In the genomic region with DNA sequence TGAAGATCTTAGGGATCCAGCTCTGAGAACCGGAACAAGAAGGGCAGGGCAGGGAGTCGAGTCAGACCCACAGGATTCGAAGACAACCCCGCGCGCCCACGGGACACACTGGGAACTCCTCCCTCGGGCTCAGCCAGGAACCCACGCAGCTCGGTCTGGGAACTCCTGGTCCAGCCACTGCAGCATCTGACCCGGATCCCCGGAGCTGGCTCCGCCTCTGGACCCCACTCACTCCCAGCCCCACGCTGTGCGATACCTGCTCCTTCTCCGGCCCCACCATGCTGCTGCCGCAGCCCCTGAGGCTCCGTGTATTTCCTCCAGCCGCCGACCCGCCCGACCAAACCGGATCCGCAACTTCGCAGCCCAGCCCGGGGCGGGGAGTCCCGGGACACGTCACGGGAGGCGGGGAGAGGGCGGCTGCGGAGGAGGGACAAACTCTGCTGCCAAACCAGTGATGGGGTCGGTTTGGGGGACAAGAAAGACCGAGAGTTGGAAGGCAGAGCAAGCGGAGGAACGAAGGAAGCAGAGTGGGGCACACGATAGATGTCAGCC, we compare ENCODE assay signal across 8 mouse cellular contexts. TPM values are rescaled to one million over a fixed set of nuclear protein-coding genes. Genes with fewer than 3 reads are reported as not detected.
DNase-seq lines count a peak whose midpoint lies in the region; ATAC-seq and TF ChIP-seq lines count a peak whose summit lies in the region.

A gene (minus strand): TSS at position 350 of the 552 bp plus-strand sequence.

- H3K27ac ChIP-seq in MEL (ENCODE audit: control insufficient read depth, low read depth, low read length): no peak within 1 kb of the TSS

- DNase-seq in MEL (ENCODE audit: low read depth, low spot score): peak; percentile 77
- DNase-seq in cerebellum, adult 8-10 months: peak; percentile 65
- DNase-seq in frontal cortex, adult 2 months (ENCODE audit: extremely low spot score in 1 of 2, low spot score in 1 of 2): peak in 1 of 2 experiments; percentile 73
- DNase-seq in layer of hippocampus, postnatal 10 days (ENCODE audit: low spot score in 2 of 2): peak; percentile 79 to 81
- DNase-seq in lung, postnatal 14 days: peak; percentile 93
- DNase-seq in ovary, postnatal 36 days (ENCODE audit: low spot score): peak; percentile 87
- peak; percentile 93 for DNase-seq in thymus, postnatal 4 days

- H3K9ac ChIP-seq in MEL (ENCODE audit: control insufficient read depth, low read depth, low read length, poor library complexity, severe bottlenecking): peak within 1 kb of the TSS; percentile 74

- TF ChIP-seq POLR2A in MEL (IDR thresholded peaks at IDR 0.05; ENCODE audit: control insufficient read depth in 1 of 2, insufficient read depth in 1 of 2, low read depth in 1 of 2, low read length in 2 of 2, poor library complexity in 1 of 2): peak in 1 of 2 experiments; percentile 56; a peak in 1 of 4 replicates

- H3K9me3 ChIP-seq in MEL (replicated peaks; ENCODE audit: insufficient read depth, low read length): no peaks in the 10 kb centered on the region

- H3K36me3 ChIP-seq in MEL (ENCODE audit: control insufficient read depth in 1 of 2, insufficient read depth in 2 of 2, low read length in 2 of 2): no peaks in the 10 kb centered on the region

- no peaks in the 10 kb centered on the region for H3K27me3 ChIP-seq in MEL (ENCODE audit: control insufficient read depth in 1 of 2, insufficient read depth in 2 of 2, low read length in 2 of 2)

- no peak for TF ChIP-seq RAD21 in MEL (IDR thresholded peaks at IDR 0.05; ENCODE audit: low read depth, low read length)

- no peak for TF ChIP-seq EP300 in MEL (IDR thresholded peaks at IDR 0.05; ENCODE audit: low read depth in 1 of 2, low read length in 2 of 2)

- no peak for TF ChIP-seq CTCF in MEL (IDR thresholded peaks at IDR 0.05 in 2 of 3, conservative IDR thresholded peaks at IDR 0.05 in 1 of 3; ENCODE audit: control insufficient read depth in 1 of 3, insufficient read depth in 1 of 3, low read depth in 2 of 3, low read length in 3 of 3, poor library complexity in 1 of 3, severe bottlenecking in 1 of 3)

- peaks cover 2 to 7% of the 10 kb centered on the region in 2 experiments; a peak in 2 of 4 replicates for H3K4me1 ChIP-seq in MEL (ENCODE audit: control insufficient read depth in 1 of 2, insufficient read depth in 2 of 2, low read length in 2 of 2)

- peak within 1 kb of the TSS; percentile 80 for H3K4me3 ChIP-seq in MEL (ENCODE audit: control insufficient read depth in 1 of 2, insufficient read depth in 1 of 2, low read depth in 2 of 2, low read length in 2 of 2)

- peak; percentile 78 to 81 for ATAC-seq in hematopoietic stem cell, adult 5-6 weeks (replicated peaks in 1 of 2; ENCODE audit: insufficient read depth in 1 of 2, low FRiP score in 2 of 2, low TSS enrichment in 1 of 2, low read depth in 1 of 2, poor library complexity in 2 of 2, severe bottlenecking in 2 of 2)

- H3K79me2 ChIP-seq in MEL (ENCODE audit: control insufficient read depth, insufficient read depth, low read length, poor library complexity): peaks cover 1% of the 10 kb centered on the region; the same call in 1 of the 2 replicates

TF ChIP-seq in MEL, 35 proteins besides CTCF, POLR2A, EP300 and RAD21:
- TF ChIP-seq MXI1 (IDR thresholded peaks at IDR 0.05; ENCODE audit: low read depth, low read length) (peak; percentile 38; the same call in 1 of the 2 replicates), MAX (IDR thresholded peaks at IDR 0.05; ENCODE audit: low read length) (0 out of 2 replicates have a peak, but pooled peaks have one; percentile 21), MAZ (IDR thresholded peaks at IDR 0.05; ENCODE audit: low read depth, low read length) (0 out of 2 replicates have a peak, but pooled peaks have one; percentile 41), HCFC1 (IDR thresholded peaks at IDR 0.05; ENCODE audit: low read depth, low read length) (0 out of 2 replicates have a peak, but pooled peaks have one; percentile 3), MEF2A (IDR thresholded peaks at IDR 0.05; ENCODE audit: extremely low read depth, insufficient replicate concordance, low read depth, low read length, poor library complexity, severe bottlenecking) (no peak), NELFE (IDR thresholded peaks at IDR 0.05; ENCODE audit: low read depth, low read length) (peak; percentile 42), ZMIZ1 (IDR thresholded peaks at IDR 0.05; ENCODE audit: low read depth, low read length) (no peak), POLR2AphosphoS2 (IDR thresholded peaks at IDR 0.05; ENCODE audit: low read length) (no peak), ZC3H11A (IDR thresholded peaks at IDR 0.05; ENCODE audit: low read depth, low read length) (no peak), SIN3A (IDR thresholded peaks at IDR 0.05; ENCODE audit: low read length) (peak; percentile 42; the same call in 1 of the 2 replicates)
TF ChIP-seq in MEL: peak in this region for 6.

RNA-seq across cellular contexts. Expression of the gene that starts here (rescaled TPM):
- total RNA-seq in MEL (2012; rRNA removed): 4.5 and 4.8 TPM in 2 replicates
- polyA plus RNA-seq in MEL (2012; ENCODE audit: insufficient read depth in 1 of 2, insufficient read length in 2 of 2, low read depth in 1 of 2, low replicate concordance in 2 of 2, missing spikeins in 1 of 2): 1 to 10 TPM in 1 of 2 experiments, not detected in 1; 6.9 TPM
- 22.6 and 24.5 TPM in 2 replicates for polyA plus RNA-seq in frontal cortex, adult 2 months (2012; rRNA removed)
- 3.2 and 10.8 TPM in 2 replicates for total RNA-seq in hematopoietic stem cell, adult 5-6 weeks (2017)
- 10 to 100 TPM; 19.6 to 20.9 TPM for total RNA-seq in layer of hippocampus, postnatal 10 days (2021)
